In genomic region chr9:60226679-60227078, GRCm38 (mm10) we compare ENCODE assay signal across 22 mouse cellular contexts.
DNase-seq lines count a peak whose midpoint lies in the region; ATAC-seq and TF ChIP-seq lines count a peak whose summit lies in the region.
"Had no signal": no experiment of that assay in that cellular context is flagged by ENCODE, and none has a peak within 500 bp of the region (broad histone marks: within the 10 kb centered on the region; RNA-seq: fewer than 3 reads in every experiment).

No protein-coding gene starts in this region.

- H3K4me1 ChIP-seq in embryonic facial prominence, embryonic 13.5 days, result peaks cover 57% of the 10 kb centered on the region
- peaks cover 2% of the 10 kb centered on the region; the same call in 1 of the 2 replicates for H3K4me1 ChIP-seq in hindbrain, embryonic 16.5 days (ENCODE audit: control insufficient read depth, insufficient read depth, low read depth, low read length)
- H3K4me1 ChIP-seq: heart, embryonic 10.5 days had no signal

- no peak for ATAC-seq in embryonic facial prominence, embryonic 13.5 days (ENCODE audit: insufficient number of reproducible peaks, insufficient read depth, low FRiP score, low TSS enrichment, low read depth)
- ATAC-seq in hindbrain, embryonic 16.5 days, result no peak
- ATAC-seq: forebrain, embryonic 14.5 days; hindbrain, postnatal 0 days; intestine, postnatal 0 days; midbrain, embryonic 13.5 days had no signal

- DNase-seq in layer of hippocampus, adult 11-12 months (ENCODE audit: low spot score), result peak; percentile 21
- DNase-seq in layer of hippocampus, adult 9-10 months (ENCODE audit: low spot score), result no peak
- peak; percentile 40 for DNase-seq in brain, embryonic 14.5 days (ENCODE audit: low read depth)
- DNase-seq in layer of hippocampus, adult 8-10 months (ENCODE audit: low spot score in 2 of 2), result peak; percentile 20 to 35
- no peak for DNase-seq in spleen, postnatal 36 days (ENCODE audit: low spot score in 2 of 2)
- no peak for DNase-seq in heart, postnatal 4 days
- DNase-seq: adrenal gland, adult 8-10 months; cerebellum, adult 2 months; cerebellum, postnatal 25 days; kidney, postnatal 25 days; thymus, postnatal 14 days had no signal

- no peak for TF ChIP-seq CTCF in brain, embryonic 14.5 days (IDR thresholded peaks at IDR 0.05; ENCODE audit: borderline replicate concordance, extremely low read depth, insufficient read depth, insufficient read length)

- no peaks in the 10 kb centered on the region for H3K9me3 ChIP-seq in embryonic facial prominence, embryonic 13.5 days
- no peaks in the 10 kb centered on the region for H3K9me3 ChIP-seq in hindbrain, embryonic 16.5 days (ENCODE audit: control insufficient read depth, low read length)
- H3K9me3 ChIP-seq: heart, embryonic 10.5 days; hindbrain, embryonic 10.5 days; limb, embryonic 13.5 days; midbrain, embryonic 13.5 days had no signal

- no peak overlapping the region for H3K9ac ChIP-seq in embryonic facial prominence, embryonic 13.5 days
- no peak overlapping the region for H3K9ac ChIP-seq in hindbrain, embryonic 16.5 days (ENCODE audit: low read depth, low read length)
- H3K9ac ChIP-seq: limb, embryonic 13.5 days; liver, embryonic 14.5 days; lung, embryonic 14.5 days; midbrain, embryonic 13.5 days had no signal

- H3K27ac ChIP-seq in embryonic facial prominence, embryonic 13.5 days, result peak overlapping the region; percentile 53
- no peak overlapping the region for H3K27ac ChIP-seq in hindbrain, embryonic 16.5 days (ENCODE audit: low read depth, low read length)
- H3K27ac ChIP-seq: heart, embryonic 10.5 days; hindbrain, embryonic 10.5 days; hindbrain, postnatal 0 days; limb, embryonic 13.5 days; liver, embryonic 14.5 days; midbrain, embryonic 13.5 days had no signal

- 47% methylated on average over 4 of the region's 4 CpGs for WGBS in embryonic facial prominence, embryonic 13.5 days
- 65% methylated on average over 4 of the region's 4 CpGs for WGBS in hindbrain, embryonic 16.5 days

- peak overlapping the region; percentile 29 for H3K4me2 ChIP-seq in embryonic facial prominence, embryonic 13.5 days
- no peak overlapping the region for H3K4me2 ChIP-seq in hindbrain, embryonic 16.5 days (ENCODE audit: low read length)
- H3K4me2 ChIP-seq: limb, embryonic 13.5 days; lung, embryonic 14.5 days; midbrain, embryonic 13.5 days had no signal

- no peaks in the 10 kb centered on the region for H3K27me3 ChIP-seq in embryonic facial prominence, embryonic 13.5 days
- no peaks in the 10 kb centered on the region for H3K27me3 ChIP-seq in hindbrain, embryonic 16.5 days (replicated peaks; ENCODE audit: control insufficient read depth, insufficient read depth, low read length)
- H3K27me3 ChIP-seq: limb, embryonic 13.5 days; midbrain, embryonic 13.5 days had no signal

- no peak overlapping the region for H3K4me3 ChIP-seq in embryonic facial prominence, embryonic 13.5 days
- no peak overlapping the region for H3K4me3 ChIP-seq in hindbrain, embryonic 16.5 days (ENCODE audit: low read length)
- H3K4me3 ChIP-seq: heart, embryonic 10.5 days; hindbrain, embryonic 10.5 days; limb, embryonic 13.5 days; midbrain, embryonic 13.5 days had no signal

- no peak for TF ChIP-seq POLR2A in brain, embryonic 14.5 days (IDR thresholded peaks at IDR 0.05; ENCODE audit: borderline replicate concordance, extremely low read depth, insufficient read depth, insufficient read length, poor library complexity, severe bottlenecking)

- H3K36me3 ChIP-seq in embryonic facial prominence, embryonic 13.5 days, result no peaks in the 10 kb centered on the region
- H3K36me3 ChIP-seq in hindbrain, embryonic 16.5 days (ENCODE audit: control insufficient read depth, insufficient read depth, low read length), result no peaks in the 10 kb centered on the region
- H3K36me3 ChIP-seq: heart, embryonic 10.5 days; hindbrain, embryonic 10.5 days; limb, embryonic 13.5 days; midbrain, embryonic 13.5 days had no signal

Comparison
In these comparisons a context has a peak if more than half of its experiments do, and no peak if none do; other contexts are left out.
1. DNase-seq: peak in layer of hippocampus, adult 11-12 months (single experiment), brain, embryonic 14.5 days (single experiment) and layer of hippocampus, adult 8-10 months (2 of 2); none in layer of hippocampus, adult 9-10 months (single experiment), spleen, postnatal 36 days (0 of 2) and heart, postnatal 4 days (single experiment).